Comparison of ENCODE assay signal across 14 mouse cellular contexts in genomic region chr3:56844681-56845461, GRCm38 (mm10).
DNase-seq lines count a peak whose midpoint lies in the region; ATAC-seq lines count a peak whose summit lies in the region.
"Had no signal": no experiment of that assay in that cellular context is flagged by ENCODE, and none has a peak within 500 bp of the region (broad histone marks: within the 10 kb centered on the region; RNA-seq: fewer than 3 reads in every experiment).

No protein-coding gene starts in this region.

- peak; percentile 55 for DNase-seq in forebrain, embryonic 11.5 days (ENCODE audit: low spot score)
- DNase-seq in forebrain, embryonic 10.5 days (ENCODE audit: extremely low spot score, low spot score), result no peak
- no peak for DNase-seq in lung, postnatal 4 days
- DNase-seq: cerebellum, adult 8-10 months; gastrocnemius, postnatal 10 days; kidney, postnatal 4 days; liver, postnatal 0 days; spleen, adult 18-20 months had no signal

- H3K4me2 ChIP-seq in forebrain, embryonic 11.5 days (ENCODE audit: low read depth, low read length, severe bottlenecking), result peak overlapping the region; percentile 20; the same call in 1 of the 2 replicates
- H3K4me2 ChIP-seq in embryonic facial prominence, embryonic 13.5 days, result 0 out of 2 replicates have a peak overlapping the region, but pooled peaks have one; percentile 1
- H3K4me2 ChIP-seq in hindbrain, embryonic 13.5 days, result peak overlapping the region; percentile 34
- 0 out of 2 replicates have a peak overlapping the region, but pooled peaks have one; percentile 18 for H3K4me2 ChIP-seq in neural tube, embryonic 12.5 days (replicated peaks)

- no peaks in the 10 kb centered on the region for H3K36me3 ChIP-seq in forebrain, embryonic 11.5 days (ENCODE audit: control insufficient read depth, insufficient read depth, low read length)
- H3K36me3 ChIP-seq in forebrain, embryonic 10.5 days (replicated peaks), result no peaks in the 10 kb centered on the region
- no peaks in the 10 kb centered on the region for H3K36me3 ChIP-seq in embryonic facial prominence, embryonic 13.5 days
- H3K36me3 ChIP-seq in hindbrain, embryonic 13.5 days, result no peaks in the 10 kb centered on the region
- H3K36me3 ChIP-seq in neural tube, embryonic 12.5 days, result no peaks in the 10 kb centered on the region

- no peaks in the 10 kb centered on the region for H3K27me3 ChIP-seq in forebrain, embryonic 11.5 days (ENCODE audit: control insufficient read depth, insufficient read depth, low read length)
- no peaks in the 10 kb centered on the region for H3K27me3 ChIP-seq in forebrain, embryonic 10.5 days (ENCODE audit: poor library complexity, severe bottlenecking)
- H3K27me3 ChIP-seq in embryonic facial prominence, embryonic 13.5 days, result no peaks in the 10 kb centered on the region
- no peaks in the 10 kb centered on the region for H3K27me3 ChIP-seq in hindbrain, embryonic 13.5 days
- no peaks in the 10 kb centered on the region for H3K27me3 ChIP-seq in neural tube, embryonic 12.5 days (replicated peaks)

- no peak overlapping the region for H3K9ac ChIP-seq in forebrain, embryonic 11.5 days (ENCODE audit: low read length)
- no peak overlapping the region for H3K9ac ChIP-seq in embryonic facial prominence, embryonic 13.5 days
- H3K9ac ChIP-seq in hindbrain, embryonic 13.5 days, result 0 out of 2 replicates have a peak overlapping the region, but pooled peaks have one; percentile 31
- H3K9ac ChIP-seq in neural tube, embryonic 12.5 days, result no peak overlapping the region
- H3K9ac ChIP-seq: liver, postnatal 0 days had no signal

- no peaks in the 10 kb centered on the region for H3K4me1 ChIP-seq in forebrain, embryonic 11.5 days (replicated peaks; ENCODE audit: control insufficient read depth, insufficient read depth, low read length)
- peaks cover 7% of the 10 kb centered on the region for H3K4me1 ChIP-seq in forebrain, embryonic 10.5 days
- H3K4me1 ChIP-seq in embryonic facial prominence, embryonic 13.5 days, result peaks cover 3% of the 10 kb centered on the region; the same call in 1 of the 2 replicates
- H3K4me1 ChIP-seq in hindbrain, embryonic 13.5 days (replicated peaks), result peaks cover 10% of the 10 kb centered on the region
- no peaks in the 10 kb centered on the region for H3K4me1 ChIP-seq in neural tube, embryonic 12.5 days

- ATAC-seq in forebrain, embryonic 11.5 days (replicated peaks; ENCODE audit: low FRiP score), result peak; percentile 91
- ATAC-seq in embryonic facial prominence, embryonic 13.5 days (ENCODE audit: insufficient number of reproducible peaks, insufficient read depth, low FRiP score, low TSS enrichment, low read depth), result no peak
- ATAC-seq in hindbrain, embryonic 13.5 days (ENCODE audit: low FRiP score), result peak; percentile 97
- ATAC-seq in neural tube, embryonic 12.5 days (ENCODE audit: low FRiP score, low read depth), result peak; percentile 97
- no peak for ATAC-seq in monocyte, adult 5-6 weeks (replicated peaks; ENCODE audit: insufficient number of reproducible peaks, low FRiP score, low TSS enrichment, poor library complexity, severe bottlenecking)
- ATAC-seq in erythroid progenitor cell, adult 5-6 weeks (replicated peaks; ENCODE audit: low FRiP score, poor library complexity, severe bottlenecking), result no peak
- ATAC-seq: intestine, embryonic 16.5 days; liver, postnatal 0 days had no signal

- no peaks in the 10 kb centered on the region for H3K9me3 ChIP-seq in forebrain, embryonic 11.5 days (ENCODE audit: control insufficient read depth, low read length)
- no peaks in the 10 kb centered on the region for H3K9me3 ChIP-seq in forebrain, embryonic 10.5 days
- H3K9me3 ChIP-seq in embryonic facial prominence, embryonic 13.5 days, result no peaks in the 10 kb centered on the region
- H3K9me3 ChIP-seq in hindbrain, embryonic 13.5 days, result no peaks in the 10 kb centered on the region
- H3K9me3 ChIP-seq in neural tube, embryonic 12.5 days, result no peaks in the 10 kb centered on the region

- H3K27ac ChIP-seq in forebrain, embryonic 11.5 days (ENCODE audit: low read depth, low read length), result no peak overlapping the region
- no peak overlapping the region for H3K27ac ChIP-seq in forebrain, embryonic 10.5 days
- no peak overlapping the region for H3K27ac ChIP-seq in embryonic facial prominence, embryonic 13.5 days
- peak overlapping the region; percentile 77 for H3K27ac ChIP-seq in hindbrain, embryonic 13.5 days
- no peak overlapping the region; the same call in 1 of the 2 replicates for H3K27ac ChIP-seq in neural tube, embryonic 12.5 days

- H3K4me3 ChIP-seq in forebrain, embryonic 11.5 days (ENCODE audit: low read depth, low read length), result no peak overlapping the region
- no peak overlapping the region for H3K4me3 ChIP-seq in forebrain, embryonic 10.5 days
- H3K4me3 ChIP-seq in embryonic facial prominence, embryonic 13.5 days, result no peak overlapping the region
- 0 out of 2 replicates have a peak overlapping the region, but pooled peaks have one; percentile 14 for H3K4me3 ChIP-seq in hindbrain, embryonic 13.5 days
- H3K4me3 ChIP-seq in neural tube, embryonic 12.5 days, result no peak overlapping the region

- 31% methylated on average over 6 of the region's 6 CpGs for WGBS in forebrain, embryonic 11.5 days
- 46% methylated on average over 6 of the region's 6 CpGs for WGBS in forebrain, embryonic 10.5 days
- 44% methylated on average over 6 of the region's 6 CpGs for WGBS in embryonic facial prominence, embryonic 13.5 days
- 31% methylated on average over 6 of the region's 6 CpGs for WGBS in hindbrain, embryonic 13.5 days
- 49% methylated on average over 6 of the region's 6 CpGs for WGBS in neural tube, embryonic 12.5 days

Comparison
In these comparisons a context has a peak if more than half of its experiments do, and no peak if none do; other contexts are left out.
1. ATAC-seq: peak in forebrain, embryonic 11.5 days (single experiment), hindbrain, embryonic 13.5 days (single experiment) and neural tube, embryonic 12.5 days (single experiment); none in embryonic facial prominence, embryonic 13.5 days (single experiment), monocyte, adult 5-6 weeks (single experiment) and erythroid progenitor cell, adult 5-6 weeks (single experiment).
2. Peak in every context shown above with its lines, with median percentiles within 50 percentile points of each other: H3K4me2 ChIP-seq.